Mouse (Mus musculus) ovary, postnatal 14 days (tissue): ENCODE measurements around the gene Rsrc1.

Experiments used
- DNase-seq: peaks from one replicate; pipeline ENCODE4 v3.0.0; 2022; ENCODE audit warnings: low spot score

The Rsrc1 gene

GRCm38 (mm10) chr3:67280247-67280646 is 299.1 kb downstream of the Rsrc1 start:
- DNase-seq, result no peak

- DNase-seq, result no peak
Observed at GRCm38 (mm10) chr3:67284039-67284438, 302.8 kb downstream of the Rsrc1 start.

- DNase-seq, result no peak
Observed at GRCm38 (mm10) chr3:67284848-67285247, 303.7 kb downstream of the Rsrc1 start.

GRCm38 (mm10) chr3:67288664-67289063 is 307.5 kb downstream of the Rsrc1 start:
- no peak for DNase-seq

- no peak for DNase-seq
Observed at GRCm38 (mm10) chr3:67289482-67289881, 308.3 kb downstream of the Rsrc1 start.

- no peak for DNase-seq
Observed at GRCm38 (mm10) chr3:67308725-67309124, 327.5 kb downstream of the Rsrc1 start.

GRCm38 (mm10) chr3:67309644-67310311 is 328.6 kb downstream of the Rsrc1 start:
- no peak for DNase-seq

GRCm38 (mm10) chr3:67311436-67311835 is 330.2 kb downstream of the Rsrc1 start:
- no peak for DNase-seq

- no peak for DNase-seq
Observed at GRCm38 (mm10) chr3:67322422-67322821, 341.2 kb downstream of the Rsrc1 start.

- DNase-seq, result no peak
Observed at GRCm38 (mm10) chr3:67339558-67339957, 358.4 kb downstream of the Rsrc1 start.

- DNase-seq, result no peak
Observed at GRCm38 (mm10) chr3:67340921-67341320, 359.7 kb downstream of the Rsrc1 start.

GRCm38 (mm10) chr3:67343004-67343662 is 361.9 kb downstream of the Rsrc1 start:
- no peak for DNase-seq

GRCm38 (mm10) chr3:67344599-67344998 is 363.4 kb downstream of the Rsrc1 start:
- DNase-seq, result peak; percentile 41

- DNase-seq, result no peak
Observed at GRCm38 (mm10) chr3:67346674-67347073, 365.5 kb downstream of the Rsrc1 start.

- DNase-seq, result no peak
Observed at GRCm38 (mm10) chr3:67351406-67352127, 370.4 kb downstream of the Rsrc1 start.

GRCm38 (mm10) chr3:67352128-67352762 is 371.1 kb downstream of the Rsrc1 start:
- DNase-seq, result peak; percentile 27

- DNase-seq, result no peak
Observed at GRCm38 (mm10) chr3:67352763-67353149, 371.6 kb downstream of the Rsrc1 start.

- no peak for DNase-seq
Observed at GRCm38 (mm10) chr3:67358376-67358775, 377.2 kb downstream of the Rsrc1 start.

- DNase-seq, result no peak
Observed at GRCm38 (mm10) chr3:67366087-67366892, 385.1 kb downstream of the Rsrc1 start.

GRCm38 (mm10) chr3:67367481-67367880 is 386.3 kb downstream of the Rsrc1 start:
- DNase-seq, result no peak

GRCm38 (mm10) chr3:67369407-67370079 is 388.4 kb downstream of the Rsrc1 start:
- DNase-seq, result no peak
